Mouse (Mus musculus): Measurements from ENCODE around the gene Adi1.

DNA sequence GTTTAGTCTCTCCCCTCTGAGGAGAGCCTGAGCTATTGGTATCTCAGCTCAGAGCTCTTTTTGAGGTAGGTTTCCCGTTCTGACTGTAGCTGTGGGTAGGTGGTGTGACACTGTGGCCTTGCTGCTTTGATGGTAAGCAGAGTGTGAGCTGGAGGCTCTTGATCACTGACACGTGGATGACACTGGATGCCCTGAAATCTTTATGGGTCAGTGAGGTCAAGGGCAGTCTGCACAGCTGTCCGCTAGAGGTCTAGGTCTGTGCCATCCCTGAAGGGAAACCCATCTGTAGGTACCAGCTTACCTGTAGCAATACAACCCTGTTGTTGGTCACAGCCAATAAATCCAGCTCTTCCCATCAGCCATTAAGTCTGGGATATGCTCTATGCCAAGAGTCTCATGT lies 10.7 kb downstream of the Adi1 start:
- no peak for TF ChIP-seq CTCF (IDR thresholded peaks at IDR 0.05; ENCODE audit: control insufficient read depth, insufficient read depth, low read length)
- no peak for TF ChIP-seq POLR2A (IDR thresholded peaks at IDR 0.05; ENCODE audit: borderline replicate concordance, control insufficient read depth, low read depth, low read length)

Data from bone marrow, adult 2 months (tissue).